Mouse (Mus musculus): ENCODE data around the gene Kcnj8. TPM values are rescaled to one million over a fixed set of nuclear protein-coding genes. Genes with fewer than 3 reads are reported as not detected.

Gene Kcnj8
- polyA plus RNA-seq, 1 experiment from 2014 or later, result 2.4 TPM

- H3K4me3 ChIP-seq, result no peak overlapping the region
- no peaks in the 10 kb centered on the region for H3K36me3 ChIP-seq
- 35% methylated on average over 7 of the region's 7 CpGs for WGBS
- H3K9me3 ChIP-seq, result no peaks in the 10 kb centered on the region
- no peak for DNase-seq (ENCODE audit: low spot score)
- no peak overlapping the region for H3K27ac ChIP-seq
- H3K27me3 ChIP-seq (ENCODE audit: insufficient read depth, poor library complexity, severe bottlenecking), result peaks cover 75% of the 10 kb centered on the region
- peaks cover 20% of the 10 kb centered on the region for H3K4me1 ChIP-seq (replicated peaks)
These were observed 2.6 kb downstream of the Kcnj8 start for GRCm38 (mm10) chr6:142568713-142569357.

- 75% methylated on average over 5 of the region's 5 CpGs for WGBS
- H3K4me1 ChIP-seq (replicated peaks), result peaks cover 20% of the 10 kb centered on the region
- H3K36me3 ChIP-seq, result no peaks in the 10 kb centered on the region
- no peak for DNase-seq (ENCODE audit: low spot score)
- H3K4me3 ChIP-seq, result no peak overlapping the region
- H3K27me3 ChIP-seq (ENCODE audit: insufficient read depth, poor library complexity, severe bottlenecking), result peaks cover 62% of the 10 kb centered on the region
- H3K27ac ChIP-seq, result no peak overlapping the region
- no peaks in the 10 kb centered on the region for H3K9me3 ChIP-seq
These were observed 4.0 kb downstream of the Kcnj8 start for GRCm38 (mm10) chr6:142567452-142567851.

GRCm38 (mm10) chr6:142564746-142565145 lies 6.7 kb downstream of the Kcnj8 start:
- H3K9me3 ChIP-seq, result no peaks in the 10 kb centered on the region
- no peaks in the 10 kb centered on the region for H3K36me3 ChIP-seq
- 96% methylated on average over 3 of the region's 3 CpGs for WGBS
- no peak overlapping the region for H3K4me3 ChIP-seq
- H3K4me1 ChIP-seq (replicated peaks), result no peaks in the 10 kb centered on the region
- peaks cover 35% of the 10 kb centered on the region for H3K27me3 ChIP-seq (ENCODE audit: insufficient read depth, poor library complexity, severe bottlenecking)
- no peak for DNase-seq (ENCODE audit: low spot score)
- no peak overlapping the region for H3K27ac ChIP-seq

- 72% methylated on average over 1 of the region's 1 CpGs for WGBS
- H3K9me3 ChIP-seq, result no peaks in the 10 kb centered on the region
- H3K4me1 ChIP-seq (replicated peaks), result no peaks in the 10 kb centered on the region
- no peak for DNase-seq (ENCODE audit: low spot score)
- no peak overlapping the region for H3K4me3 ChIP-seq
- peaks cover 7% of the 10 kb centered on the region for H3K27me3 ChIP-seq (ENCODE audit: insufficient read depth, poor library complexity, severe bottlenecking)
- H3K27ac ChIP-seq, result no peak overlapping the region
- H3K36me3 ChIP-seq, result no peaks in the 10 kb centered on the region
These were observed 10.3 kb downstream of the Kcnj8 start for GRCm38 (mm10) chr6:142561151-142561550.

GRCm38 (mm10) chr6:142558772-142559679 lies 12.4 kb downstream of the Kcnj8 start:
- Histone ChIP-seq H3K27me3 (ENCODE audit: insufficient read depth, poor library complexity, severe bottlenecking) (no peaks in the 10 kb centered on the region), H3K4me3 (no peak overlapping the region), H3K36me3 (no peaks in the 10 kb centered on the region), H3K4me1 (replicated peaks) (no peaks in the 10 kb centered on the region), H3K9me3 (no peaks in the 10 kb centered on the region), H3K27ac (no peak overlapping the region)
- DNase-seq (ENCODE audit: low spot score), result no peak
- WGBS, result 80% methylated on average over 10 of the region's 10 CpGs

- no peaks in the 10 kb centered on the region for H3K36me3 ChIP-seq
- H3K27ac ChIP-seq, result no peak overlapping the region
- no peaks in the 10 kb centered on the region for H3K4me1 ChIP-seq (replicated peaks)
- H3K27me3 ChIP-seq (ENCODE audit: insufficient read depth, poor library complexity, severe bottlenecking), result no peaks in the 10 kb centered on the region
- no peaks in the 10 kb centered on the region for H3K9me3 ChIP-seq
- no peak for DNase-seq (ENCODE audit: low spot score)
- no peak overlapping the region for H3K4me3 ChIP-seq
- WGBS, result 82% methylated on average over 10 of the region's 10 CpGs
These were observed 13.3 kb downstream of the Kcnj8 start for GRCm38 (mm10) chr6:142558076-142558475.

GRCm38 (mm10) chr6:142555988-142556387 lies 15.4 kb downstream of the Kcnj8 start:
- Histone ChIP-seq H3K4me1 (replicated peaks) (no peaks in the 10 kb centered on the region), H3K9me3 (no peaks in the 10 kb centered on the region), H3K4me3 (no peak overlapping the region), H3K27me3 (ENCODE audit: insufficient read depth, poor library complexity, severe bottlenecking) (no peaks in the 10 kb centered on the region), H3K36me3 (no peaks in the 10 kb centered on the region), H3K27ac (no peak overlapping the region)
- no peak for DNase-seq (ENCODE audit: low spot score)
- 58% methylated on average over 1 of the region's 1 CpGs for WGBS

GRCm38 (mm10) chr6:142551482-142551881 lies 19.9 kb downstream of the Kcnj8 start:
- H3K4me1 ChIP-seq (replicated peaks), result no peaks in the 10 kb centered on the region
- H3K4me3 ChIP-seq, result no peak overlapping the region
- no peaks in the 10 kb centered on the region for H3K27me3 ChIP-seq (ENCODE audit: insufficient read depth, poor library complexity, severe bottlenecking)
- no peak for DNase-seq (ENCODE audit: low spot score)
- no peaks in the 10 kb centered on the region for H3K36me3 ChIP-seq
- no peaks in the 10 kb centered on the region for H3K9me3 ChIP-seq
- WGBS, result 81% methylated on average over 4 of the region's 4 CpGs
- H3K27ac ChIP-seq, result no peak overlapping the region

- no peaks in the 10 kb centered on the region for H3K36me3 ChIP-seq
- 71% methylated on average over 4 of the region's 4 CpGs for WGBS
- DNase-seq (ENCODE audit: low spot score), result no peak
- no peak overlapping the region for H3K27ac ChIP-seq
- no peaks in the 10 kb centered on the region for H3K27me3 ChIP-seq (ENCODE audit: insufficient read depth, poor library complexity, severe bottlenecking)
- H3K4me1 ChIP-seq (replicated peaks), result no peaks in the 10 kb centered on the region
- no peak overlapping the region for H3K4me3 ChIP-seq
- no peaks in the 10 kb centered on the region for H3K9me3 ChIP-seq
These were observed 20.5 kb downstream of the Kcnj8 start for GRCm38 (mm10) chr6:142550871-142551270.

- H3K27ac ChIP-seq, result no peak overlapping the region
- no peaks in the 10 kb centered on the region for H3K4me1 ChIP-seq (replicated peaks)
- 93% methylated on average over 2 of the region's 2 CpGs for WGBS
- no peaks in the 10 kb centered on the region for H3K9me3 ChIP-seq
- no peaks in the 10 kb centered on the region for H3K27me3 ChIP-seq (ENCODE audit: insufficient read depth, poor library complexity, severe bottlenecking)
- DNase-seq (ENCODE audit: low spot score), result no peak
- no peaks in the 10 kb centered on the region for H3K36me3 ChIP-seq
- H3K4me3 ChIP-seq, result no peak overlapping the region
These were observed 23.0 kb downstream of the Kcnj8 start for GRCm38 (mm10) chr6:142548377-142548776.

- H3K27me3 ChIP-seq (ENCODE audit: insufficient read depth, poor library complexity, severe bottlenecking), result no peaks in the 10 kb centered on the region
- no peak overlapping the region for H3K27ac ChIP-seq
- H3K4me3 ChIP-seq, result peak overlapping the region; percentile 20; the same call in 1 of the 2 replicates
- H3K4me1 ChIP-seq (replicated peaks), result no peaks in the 10 kb centered on the region
- WGBS, result 56% methylated on average over 14 of the region's 14 CpGs
- no peaks in the 10 kb centered on the region for H3K9me3 ChIP-seq
- H3K36me3 ChIP-seq, result no peaks in the 10 kb centered on the region
- DNase-seq (ENCODE audit: low spot score), result no peak
These were observed 26.3 kb downstream of the Kcnj8 start for GRCm38 (mm10) chr6:142545132-142545531.

- H3K9me3 ChIP-seq, result no peaks in the 10 kb centered on the region
- no peaks in the 10 kb centered on the region for H3K36me3 ChIP-seq
- no peak overlapping the region for H3K4me3 ChIP-seq
- no peak overlapping the region for H3K27ac ChIP-seq
- H3K27me3 ChIP-seq (ENCODE audit: insufficient read depth, poor library complexity, severe bottlenecking), result no peaks in the 10 kb centered on the region
- no peak for DNase-seq (ENCODE audit: low spot score)
- 82% methylated on average over 4 of the region's 4 CpGs for WGBS
- no peaks in the 10 kb centered on the region for H3K4me1 ChIP-seq (replicated peaks)
These were observed 27.8 kb downstream of the Kcnj8 start for GRCm38 (mm10) chr6:142543648-142544047.

- Histone ChIP-seq H3K9me3 (no peaks in the 10 kb centered on the region), H3K4me1 (replicated peaks) (no peaks in the 10 kb centered on the region)
These were observed 28.6 kb downstream of the Kcnj8 start for GRCm38 (mm10) chr6:142542800-142543175.

More at GRCm38 (mm10) chr6:142542800-142543175, 28.6 kb downstream of the Kcnj8 start:
- Histone ChIP-seq H3K27ac (no peak overlapping the region), H3K36me3 (no peaks in the 10 kb centered on the region), H3K4me3 (no peak overlapping the region), H3K27me3 (ENCODE audit: insufficient read depth, poor library complexity, severe bottlenecking) (no peaks in the 10 kb centered on the region)
- DNase-seq (ENCODE audit: low spot score), result no peak
- 88% methylated on average over 6 of the region's 6 CpGs for WGBS

Measured in hindbrain, embryonic 10.5 days (tissue).